ENCODE assay signal across 10 mouse cellular contexts in the genomic region with DNA sequence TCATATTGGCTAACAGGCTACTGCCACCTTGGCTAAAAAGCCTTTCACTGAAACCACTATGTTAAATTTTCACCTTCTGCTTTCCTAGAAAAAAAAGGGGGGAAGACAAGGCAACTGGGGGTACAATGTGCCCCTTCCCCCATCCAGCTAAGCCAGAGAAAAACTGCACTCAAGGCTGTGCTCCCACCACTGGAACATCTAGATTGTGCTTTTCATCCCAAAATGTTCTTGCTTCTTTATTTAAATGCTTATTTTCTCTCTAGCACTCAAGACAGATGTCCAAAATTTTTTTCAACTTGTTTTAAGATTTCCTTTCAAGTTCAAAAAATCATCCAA.
"Had no signal": no experiment of that assay in that cellular context is flagged by ENCODE, and none has a peak within 500 bp of the region (broad histone marks: within the 10 kb centered on the region; RNA-seq: fewer than 3 reads in every experiment).

No protein-coding gene starts in this region.

- H3K9ac ChIP-seq: lung, embryonic 14.5 days; midbrain, embryonic 12.5 days; neural tube, embryonic 12.5 days had no signal

- H3K36me3 ChIP-seq: midbrain, embryonic 10.5 days; midbrain, embryonic 12.5 days; neural tube, embryonic 12.5 days had no signal

- H3K4me3 ChIP-seq: midbrain, embryonic 10.5 days; midbrain, embryonic 12.5 days; myocyte; neural tube, embryonic 12.5 days had no signal

- H3K9me3 ChIP-seq: midbrain, embryonic 12.5 days; neural tube, embryonic 12.5 days had no signal

- H3K27me3 ChIP-seq: midbrain, embryonic 12.5 days; neural tube, embryonic 12.5 days had no signal

- H3K4me2 ChIP-seq: lung, embryonic 14.5 days; midbrain, embryonic 12.5 days; neural tube, embryonic 12.5 days had no signal

- DNase-seq: lung, adult 18-20 months; lung, postnatal 4 days; thymus, adult 18-20 months; thymus, postnatal 14 days; thymus, postnatal 36 days had no signal

- H3K4me1 ChIP-seq: midbrain, embryonic 10.5 days; midbrain, embryonic 12.5 days; neural tube, embryonic 12.5 days had no signal

- H3K27ac ChIP-seq: midbrain, embryonic 10.5 days; midbrain, embryonic 12.5 days; neural tube, embryonic 12.5 days had no signal
